Mouse (Mus musculus): Measurements from ENCODE around the gene Pde4dip. TPM values are rescaled to one million over a fixed set of nuclear protein-coding genes. Genes with fewer than 3 reads are reported as not detected.

Pde4dip gene
- polyA plus RNA-seq, 1 experiment, result 0.01 TPM

- no peaks in the 10 kb centered on the region for H3K9me3 ChIP-seq (ENCODE audit: control insufficient read depth, low read length)
- no peaks in the 10 kb centered on the region for H3K4me1 ChIP-seq (ENCODE audit: control insufficient read depth)
- no peaks in the 10 kb centered on the region for H3K36me3 ChIP-seq (ENCODE audit: control insufficient read depth)
- TF ChIP-seq GATA1 (IDR thresholded peaks at IDR 0.05; ENCODE audit: low read length), result no peak
- TF ChIP-seq TAL1 (IDR thresholded peaks at IDR 0.05; ENCODE audit: low read length), result no peak
- H3K4me3 ChIP-seq (replicated peaks), result no peak overlapping the region
- H3K27me3 ChIP-seq (ENCODE audit: control insufficient read depth), result no peaks in the 10 kb centered on the region
These were observed 86.2 kb downstream of the Pde4dip start for GRCm38 (mm10) chr3:97802297-97802696.

GRCm38 (mm10) chr3:97801178-97801699, 87.3 kb downstream of the Pde4dip start:
- Histone ChIP-seq H3K4me3 (replicated peaks) (no peak overlapping the region), H3K4me1 (ENCODE audit: control insufficient read depth) (no peaks in the 10 kb centered on the region), H3K27me3 (ENCODE audit: control insufficient read depth) (no peaks in the 10 kb centered on the region), H3K9me3 (ENCODE audit: control insufficient read depth, low read length) (no peaks in the 10 kb centered on the region), H3K36me3 (ENCODE audit: control insufficient read depth) (no peaks in the 10 kb centered on the region)
- no peak for TF ChIP-seq TAL1 (IDR thresholded peaks at IDR 0.05; ENCODE audit: low read length)

- Histone ChIP-seq H3K9me3 (ENCODE audit: control insufficient read depth, low read length) (no peaks in the 10 kb centered on the region), H3K4me1 (ENCODE audit: control insufficient read depth) (no peaks in the 10 kb centered on the region), H3K36me3 (ENCODE audit: control insufficient read depth) (no peaks in the 10 kb centered on the region), H3K27me3 (ENCODE audit: control insufficient read depth) (no peaks in the 10 kb centered on the region), H3K4me3 (replicated peaks) (no peak overlapping the region)
- TF ChIP-seq GATA1 (IDR thresholded peaks at IDR 0.05; ENCODE audit: low read length), result no peak
- TF ChIP-seq TAL1 (IDR thresholded peaks at IDR 0.05; ENCODE audit: low read length), result no peak
These were observed 87.8 kb downstream of the Pde4dip start for GRCm38 (mm10) chr3:97800657-97801056.

GRCm38 (mm10) chr3:97800004-97800403, 88.5 kb downstream of the Pde4dip start:
- TF ChIP-seq TAL1 (IDR thresholded peaks at IDR 0.05; ENCODE audit: low read length) (no peak), GATA1 (IDR thresholded peaks at IDR 0.05; ENCODE audit: low read length) (no peak)
- no peaks in the 10 kb centered on the region for H3K4me1 ChIP-seq (ENCODE audit: control insufficient read depth)

GRCm38 (mm10) chr3:97799267-97799666, 89.2 kb downstream of the Pde4dip start:
- Histone ChIP-seq H3K4me3 (replicated peaks) (no peak overlapping the region), H3K27me3 (ENCODE audit: control insufficient read depth) (no peaks in the 10 kb centered on the region), H3K36me3 (ENCODE audit: control insufficient read depth) (no peaks in the 10 kb centered on the region), H3K4me1 (ENCODE audit: control insufficient read depth) (no peaks in the 10 kb centered on the region), H3K9me3 (ENCODE audit: control insufficient read depth, low read length) (no peaks in the 10 kb centered on the region)
- no peak for TF ChIP-seq TAL1 (IDR thresholded peaks at IDR 0.05; ENCODE audit: low read length)
- TF ChIP-seq GATA1 (IDR thresholded peaks at IDR 0.05; ENCODE audit: low read length), result no peak

More at GRCm38 (mm10) chr3:97800004-97800403, 88.5 kb downstream of the Pde4dip start:
- no peaks in the 10 kb centered on the region for H3K9me3 ChIP-seq (ENCODE audit: control insufficient read depth, low read length)
- H3K27me3 ChIP-seq (ENCODE audit: control insufficient read depth), result no peaks in the 10 kb centered on the region
- no peak overlapping the region for H3K4me3 ChIP-seq (replicated peaks)
- H3K36me3 ChIP-seq (ENCODE audit: control insufficient read depth), result no peaks in the 10 kb centered on the region

- H3K4me3 ChIP-seq (replicated peaks), result no peak overlapping the region
- H3K9me3 ChIP-seq (ENCODE audit: control insufficient read depth, low read length), result no peaks in the 10 kb centered on the region
- TF ChIP-seq GATA1 (IDR thresholded peaks at IDR 0.05; ENCODE audit: low read length) (no peak), TAL1 (IDR thresholded peaks at IDR 0.05; ENCODE audit: low read length) (no peak)
- no peaks in the 10 kb centered on the region for H3K27me3 ChIP-seq (ENCODE audit: control insufficient read depth)
- H3K4me1 ChIP-seq (ENCODE audit: control insufficient read depth), result no peaks in the 10 kb centered on the region
- H3K36me3 ChIP-seq (ENCODE audit: control insufficient read depth), result no peaks in the 10 kb centered on the region; the same call in 1 of the 2 replicates
These were observed 91.1 kb downstream of the Pde4dip start for GRCm38 (mm10) chr3:97797371-97797770.

GRCm38 (mm10) chr3:97793995-97794394, 94.5 kb downstream of the Pde4dip start:
- no peaks in the 10 kb centered on the region for H3K27me3 ChIP-seq (ENCODE audit: control insufficient read depth)

GRCm38 (mm10) chr3:97790150-97790549, 98.4 kb downstream of the Pde4dip start:
- Histone ChIP-seq H3K27me3 (ENCODE audit: control insufficient read depth) (no peaks in the 10 kb centered on the region), H3K4me1 (ENCODE audit: control insufficient read depth) (no peaks in the 10 kb centered on the region), H3K9me3 (ENCODE audit: control insufficient read depth, low read length) (no peaks in the 10 kb centered on the region), H3K36me3 (ENCODE audit: control insufficient read depth) (no peaks in the 10 kb centered on the region; the same call in 1 of the 2 replicates), H3K4me3 (replicated peaks) (no peak overlapping the region)
- no peak for TF ChIP-seq TAL1 (IDR thresholded peaks at IDR 0.05; ENCODE audit: low read length)

More at GRCm38 (mm10) chr3:97793995-97794394, 94.5 kb downstream of the Pde4dip start:
- TF ChIP-seq GATA1 (IDR thresholded peaks at IDR 0.05; ENCODE audit: low read length), result no peak
- TF ChIP-seq TAL1 (IDR thresholded peaks at IDR 0.05; ENCODE audit: low read length), result no peak
- H3K4me1 ChIP-seq (ENCODE audit: control insufficient read depth), result no peaks in the 10 kb centered on the region
- no peaks in the 10 kb centered on the region for H3K9me3 ChIP-seq (ENCODE audit: control insufficient read depth, low read length)
- H3K36me3 ChIP-seq (ENCODE audit: control insufficient read depth), result no peaks in the 10 kb centered on the region; the same call in 1 of the 2 replicates
- no peak overlapping the region for H3K4me3 ChIP-seq (replicated peaks)

GRCm38 (mm10) chr3:97789317-97789716, 99.2 kb downstream of the Pde4dip start:
- Histone ChIP-seq H3K27me3 (ENCODE audit: control insufficient read depth) (no peaks in the 10 kb centered on the region), H3K36me3 (ENCODE audit: control insufficient read depth) (no peaks in the 10 kb centered on the region; the same call in 1 of the 2 replicates), H3K9me3 (ENCODE audit: control insufficient read depth, low read length) (no peaks in the 10 kb centered on the region), H3K4me3 (replicated peaks) (no peak overlapping the region), H3K4me1 (ENCODE audit: control insufficient read depth) (no peaks in the 10 kb centered on the region)
- no peak for TF ChIP-seq TAL1 (IDR thresholded peaks at IDR 0.05; ENCODE audit: low read length)
- TF ChIP-seq GATA1 (IDR thresholded peaks at IDR 0.05; ENCODE audit: low read length), result no peak

- no peaks in the 10 kb centered on the region for H3K36me3 ChIP-seq (ENCODE audit: control insufficient read depth)
- TF ChIP-seq TAL1 (IDR thresholded peaks at IDR 0.05; ENCODE audit: low read length) (no peak), GATA1 (IDR thresholded peaks at IDR 0.05; ENCODE audit: low read length) (no peak)
These were observed 112.3 kb downstream of the Pde4dip start for GRCm38 (mm10) chr3:97776195-97776594.

More at GRCm38 (mm10) chr3:97776195-97776594, 112.3 kb downstream of the Pde4dip start:
- no peaks in the 10 kb centered on the region for H3K27me3 ChIP-seq (ENCODE audit: control insufficient read depth)
- no peaks in the 10 kb centered on the region for H3K4me1 ChIP-seq (ENCODE audit: control insufficient read depth)
- H3K4me3 ChIP-seq (replicated peaks), result no peak overlapping the region
- H3K9me3 ChIP-seq (ENCODE audit: control insufficient read depth, low read length), result no peaks in the 10 kb centered on the region

Measured in erythroblast, embryonic 14.5 days (primary cell).